Mouse (Mus musculus) embryo, embryonic 11.5 days (tissue): ENCODE data around the gene Fbxo48.

Experiments
- DNase-seq: peaks from one replicate; pipeline ENCODE4 v3.0.0-alpha.2; 2012; ENCODE audit warnings: low read depth, low spot score

Gene Fbxo48

GRCm38 (mm10) chr11:16950976-16951760 is at the start of gene Fbxo48:
Gene Fbxo48 (plus strand): TSS chr11:16951375.
- DNase-seq = peak; percentile 98

GRCm38 (mm10) chr11:16904302-16905011 is 46.7 kb upstream of the Fbxo48 start:
- no peak for DNase-seq

GRCm38 (mm10) chr11:16905012-16905332 is 46.2 kb upstream of the Fbxo48 start:
- no peak for DNase-seq

GRCm38 (mm10) chr11:16906530-16906929 is 44.6 kb upstream of the Fbxo48 start:
- DNase-seq = no peak

GRCm38 (mm10) chr11:16907517-16908129 is 43.6 kb upstream of the Fbxo48 start:
- no peak for DNase-seq

- no peak for DNase-seq
Measured at GRCm38 (mm10) chr11:16914756-16915155, 36.4 kb upstream of the Fbxo48 start.

GRCm38 (mm10) chr11:16915850-16916249 is 35.3 kb upstream of the Fbxo48 start:
- DNase-seq = no peak

GRCm38 (mm10) chr11:16917512-16917911 is 33.7 kb upstream of the Fbxo48 start:
- DNase-seq = no peak

- DNase-seq = no peak
Measured at GRCm38 (mm10) chr11:16932159-16932558, 19.0 kb upstream of the Fbxo48 start.

- no peak for DNase-seq
Measured at GRCm38 (mm10) chr11:16935577-16936236, 15.5 kb upstream of the Fbxo48 start.

GRCm38 (mm10) chr11:16941103-16941793 is 9.9 kb upstream of the Fbxo48 start:
- DNase-seq = no peak

GRCm38 (mm10) chr11:16941973-16942452 is 9.2 kb upstream of the Fbxo48 start:
- no peak for DNase-seq

GRCm38 (mm10) chr11:16943016-16943415 is 8.2 kb upstream of the Fbxo48 start:
- DNase-seq = no peak

- no peak for DNase-seq
Measured at GRCm38 (mm10) chr11:16948756-16949155, 2.4 kb upstream of the Fbxo48 start.

GRCm38 (mm10) chr11:16950226-16950975 is 774 bp upstream of the Fbxo48 start:
- no peak for DNase-seq

- DNase-seq = no peak
Measured at GRCm38 (mm10) chr11:16951761-16952010, 511 bp downstream of the Fbxo48 start.

GRCm38 (mm10) chr11:16956115-16956862 is 5.1 kb downstream of the Fbxo48 start:
- DNase-seq = no peak

- DNase-seq = no peak
Measured at GRCm38 (mm10) chr11:16957030-16957429, 5.9 kb downstream of the Fbxo48 start.

- DNase-seq = no peak
Measured at GRCm38 (mm10) chr11:16958520-16958919, 7.3 kb downstream of the Fbxo48 start.

- no peak for DNase-seq
Measured at GRCm38 (mm10) chr11:16967806-16968205, 16.6 kb downstream of the Fbxo48 start.
